Mouse (Mus musculus): ENCODE results near the gene Nfib. TPM values are rescaled to one million over a fixed set of nuclear protein-coding genes. Genes with fewer than 3 reads are reported as not detected.

Nfib gene
- total and polyA plus RNA-seq, 3 experiments = 0.16 TPM; not detected in 2

DNA sequence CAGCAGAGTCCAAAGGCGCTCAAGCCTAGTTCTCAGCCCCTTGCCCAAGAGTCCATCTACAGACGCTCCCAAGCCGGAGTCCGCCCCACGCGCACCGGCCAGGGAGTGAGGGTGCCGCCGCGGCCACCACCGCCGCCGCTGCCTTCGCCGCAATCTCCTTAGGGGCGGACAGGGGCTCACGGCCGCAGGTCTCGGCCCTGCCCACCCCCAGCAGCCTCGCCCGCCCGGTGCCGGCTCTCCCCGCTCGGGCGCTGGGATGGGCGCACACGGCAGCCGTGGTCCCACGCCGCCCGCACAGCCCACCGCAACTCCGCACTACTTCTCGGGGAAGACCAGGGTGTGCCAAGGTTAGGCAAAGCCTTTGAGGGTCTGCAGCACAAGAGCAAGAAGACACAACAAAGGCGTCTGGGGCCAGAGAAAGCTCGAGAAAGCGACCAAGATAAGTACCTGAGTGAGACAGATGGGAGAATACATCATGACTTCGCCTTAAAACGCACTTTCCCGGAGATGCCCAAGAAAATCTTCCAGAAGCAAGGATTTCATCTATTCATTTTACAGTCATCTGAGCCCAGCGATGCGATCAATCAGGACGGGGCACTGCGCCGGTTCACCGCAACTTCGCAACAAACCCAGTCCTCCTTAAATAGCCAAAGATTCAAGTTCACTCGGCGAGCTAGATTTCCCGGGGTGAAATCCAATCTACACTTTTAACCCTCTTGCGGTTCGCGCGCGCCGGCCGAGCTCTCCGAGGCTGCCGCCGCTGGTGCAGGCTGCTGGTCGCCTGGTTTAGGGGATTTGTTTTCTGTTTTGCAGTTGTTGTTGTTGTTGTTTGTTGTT lies 201.0 kb downstream of the Nfib start:
- no peak for TF ChIP-seq TAL1 (conservative IDR thresholded peaks at IDR 0.05; ENCODE audit: low read depth, low read length)
- TF ChIP-seq POLR2AphosphoS5 (IDR thresholded peaks at IDR 0.05; ENCODE audit: insufficient replicate concordance, low read depth, low read length) = no peak
- TF ChIP-seq GATA1 (IDR thresholded peaks at IDR 0.05; ENCODE audit: borderline replicate concordance, low read length) = no peak
- no peak for TF ChIP-seq GATA2 (IDR thresholded peaks at IDR 0.05; ENCODE audit: borderline replicate concordance, low read depth, low read length)
- TF ChIP-seq CTCF (IDR thresholded peaks at IDR 0.05; ENCODE audit: low read depth, low read length) = no peak

DNA sequence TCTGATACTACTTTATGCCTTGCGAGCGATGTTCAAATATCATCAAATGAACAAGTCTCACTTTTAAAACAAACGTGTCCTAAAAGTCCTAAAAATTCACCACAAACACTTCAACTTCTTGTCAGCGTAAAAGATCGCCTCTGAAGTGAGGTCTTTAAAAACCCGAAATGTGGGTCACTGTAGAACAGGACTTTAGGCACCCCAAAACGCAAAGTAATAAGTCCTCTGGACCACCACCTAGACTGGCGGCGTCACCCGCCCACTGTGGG lies 201.6 kb downstream of the Nfib start:
- ATAC-seq (ENCODE audit: extremely low read depth, insufficient number of reproducible peaks, low FRiP score, poor library complexity, severe bottlenecking) (no peak), DNase-seq (ENCODE audit: low spot score) (no peak)
- Histone ChIP-seq H3K36me3 (replicated peaks) (no peaks in the 10 kb centered on the region), H3K4me3 (ENCODE audit: low read depth, low read length) (no peak overlapping the region; the same call in 1 of the 2 replicates), H3K27me3 (ENCODE audit: insufficient read depth, low read length) (no peaks in the 10 kb centered on the region), H3K4me1 (ENCODE audit: insufficient read depth, low read depth, low read length) (no peaks in the 10 kb centered on the region), H3K9me3 (replicated peaks) (peaks cover 60% of the 10 kb centered on the region)
- TF ChIP-seq TAL1 (conservative IDR thresholded peaks at IDR 0.05; ENCODE audit: low read depth, low read length) (no peak), CTCF (IDR thresholded peaks at IDR 0.05; ENCODE audit: low read depth, low read length) (no peak), GATA2 (IDR thresholded peaks at IDR 0.05; ENCODE audit: borderline replicate concordance, low read depth, low read length) (no peak), GATA1 (IDR thresholded peaks at IDR 0.05; ENCODE audit: borderline replicate concordance, low read length) (no peak), POLR2AphosphoS5 (IDR thresholded peaks at IDR 0.05; ENCODE audit: insufficient replicate concordance, low read depth, low read length) (no peak)

More for the DNA sequence above, 201.0 kb downstream of the Nfib start:
- H3K9me3 ChIP-seq (replicated peaks) = peaks cover 55% of the 10 kb centered on the region
- ATAC-seq (ENCODE audit: extremely low read depth, insufficient number of reproducible peaks, low FRiP score, poor library complexity, severe bottlenecking) (no peak), DNase-seq (ENCODE audit: low spot score) (no peak)
- H3K36me3 ChIP-seq (replicated peaks) = no peaks in the 10 kb centered on the region
- H3K27me3 ChIP-seq (ENCODE audit: insufficient read depth, low read length) = no peaks in the 10 kb centered on the region
- H3K4me1 ChIP-seq (ENCODE audit: insufficient read depth, low read depth, low read length) = no peaks in the 10 kb centered on the region
- no peak overlapping the region; the same call in 1 of the 2 replicates for H3K4me3 ChIP-seq (ENCODE audit: low read depth, low read length)

- DNase-seq (ENCODE audit: low spot score) (no peak), ATAC-seq (ENCODE audit: extremely low read depth, insufficient number of reproducible peaks, low FRiP score, poor library complexity, severe bottlenecking) (no peak)
- H3K27me3 ChIP-seq (ENCODE audit: insufficient read depth, low read length) = no peaks in the 10 kb centered on the region
- no peak overlapping the region for H3K4me3 ChIP-seq (ENCODE audit: low read depth, low read length)
- peaks cover 61% of the 10 kb centered on the region for H3K9me3 ChIP-seq (replicated peaks)
- H3K4me1 ChIP-seq (ENCODE audit: insufficient read depth, low read depth, low read length) = no peaks in the 10 kb centered on the region
- TF ChIP-seq POLR2AphosphoS5 (IDR thresholded peaks at IDR 0.05; ENCODE audit: insufficient replicate concordance, low read depth, low read length) = no peak
- TF ChIP-seq CTCF (IDR thresholded peaks at IDR 0.05; ENCODE audit: low read depth, low read length) = no peak
- no peaks in the 10 kb centered on the region for H3K36me3 ChIP-seq (replicated peaks)
Measured at GRCm38 (mm10) chr4:82503274-82504014, 202.1 kb downstream of the Nfib start.

GRCm38 (mm10) chr4:82502611-82503010 lies 202.9 kb downstream of the Nfib start:
- no peaks in the 10 kb centered on the region for H3K36me3 ChIP-seq (replicated peaks)
- ATAC-seq (ENCODE audit: extremely low read depth, insufficient number of reproducible peaks, low FRiP score, poor library complexity, severe bottlenecking) = no peak
- no peak for DNase-seq (ENCODE audit: low spot score)
- no peak for TF ChIP-seq GATA1 (IDR thresholded peaks at IDR 0.05; ENCODE audit: borderline replicate concordance, low read length)
- TF ChIP-seq POLR2AphosphoS5 (IDR thresholded peaks at IDR 0.05; ENCODE audit: insufficient replicate concordance, low read depth, low read length) = no peak
- no peak for TF ChIP-seq TAL1 (conservative IDR thresholded peaks at IDR 0.05; ENCODE audit: low read depth, low read length)
- no peak for TF ChIP-seq GATA2 (IDR thresholded peaks at IDR 0.05; ENCODE audit: borderline replicate concordance, low read depth, low read length)
- TF ChIP-seq CTCF (IDR thresholded peaks at IDR 0.05; ENCODE audit: low read depth, low read length) = no peak
- H3K27me3 ChIP-seq (ENCODE audit: insufficient read depth, low read length) = no peaks in the 10 kb centered on the region
- H3K9me3 ChIP-seq (replicated peaks) = peaks cover 62% of the 10 kb centered on the region
- no peaks in the 10 kb centered on the region for H3K4me1 ChIP-seq (ENCODE audit: insufficient read depth, low read depth, low read length)
- no peak overlapping the region for H3K4me3 ChIP-seq (ENCODE audit: low read depth, low read length)

GRCm38 (mm10) chr4:82502012-82502411 lies 203.5 kb downstream of the Nfib start:
- no peak overlapping the region for H3K4me3 ChIP-seq (ENCODE audit: low read depth, low read length)
- DNase-seq (ENCODE audit: low spot score) (no peak), ATAC-seq (ENCODE audit: extremely low read depth, insufficient number of reproducible peaks, low FRiP score, poor library complexity, severe bottlenecking) (no peak)
- no peaks in the 10 kb centered on the region for H3K4me1 ChIP-seq (ENCODE audit: insufficient read depth, low read depth, low read length)
- no peaks in the 10 kb centered on the region for H3K27me3 ChIP-seq (ENCODE audit: insufficient read depth, low read length)
- peaks cover 63% of the 10 kb centered on the region for H3K9me3 ChIP-seq (replicated peaks)
- no peak for TF ChIP-seq TAL1 (conservative IDR thresholded peaks at IDR 0.05; ENCODE audit: low read depth, low read length)
- TF ChIP-seq GATA1 (IDR thresholded peaks at IDR 0.05; ENCODE audit: borderline replicate concordance, low read length) = no peak
- TF ChIP-seq POLR2AphosphoS5 (IDR thresholded peaks at IDR 0.05; ENCODE audit: insufficient replicate concordance, low read depth, low read length) = no peak
- no peak for TF ChIP-seq CTCF (IDR thresholded peaks at IDR 0.05; ENCODE audit: low read depth, low read length)
- TF ChIP-seq GATA2 (IDR thresholded peaks at IDR 0.05; ENCODE audit: borderline replicate concordance, low read depth, low read length) = no peak
- H3K36me3 ChIP-seq (replicated peaks) = no peaks in the 10 kb centered on the region

DNA sequence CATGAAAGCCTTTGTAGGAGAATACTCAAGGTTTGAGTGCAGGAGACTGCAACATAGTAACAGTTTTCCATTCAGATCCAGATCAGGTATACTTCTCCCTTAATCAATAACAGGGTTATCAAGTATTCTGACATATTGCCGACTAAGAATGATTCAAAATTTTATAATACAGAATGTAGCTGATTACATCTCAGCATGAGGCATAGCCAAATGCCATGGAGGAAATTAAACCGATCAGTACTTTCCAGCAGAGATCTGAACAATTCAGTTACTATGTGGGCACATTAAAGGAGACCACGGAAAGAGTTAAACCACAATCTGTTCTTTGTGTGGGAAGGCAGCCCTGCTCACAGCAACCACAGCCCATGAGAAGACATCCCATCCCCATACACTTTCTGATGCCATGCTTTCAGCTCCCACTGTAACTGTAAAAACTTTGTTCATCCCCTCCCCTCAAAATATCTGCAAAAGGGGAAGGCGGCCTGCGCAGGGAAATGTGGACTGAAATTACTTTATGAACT lies 204.9 kb downstream of the Nfib start:
- no peaks in the 10 kb centered on the region for H3K4me1 ChIP-seq (ENCODE audit: insufficient read depth, low read depth, low read length)
- no peak for DNase-seq (ENCODE audit: low spot score)
- H3K9me3 ChIP-seq (replicated peaks) = peaks cover 50% of the 10 kb centered on the region
- TF ChIP-seq CTCF (IDR thresholded peaks at IDR 0.05; ENCODE audit: low read depth, low read length) = no peak
- TF ChIP-seq POLR2AphosphoS5 (IDR thresholded peaks at IDR 0.05; ENCODE audit: insufficient replicate concordance, low read depth, low read length) = no peak
- TF ChIP-seq GATA1 (IDR thresholded peaks at IDR 0.05; ENCODE audit: borderline replicate concordance, low read length) = no peak
- TF ChIP-seq GATA2 (IDR thresholded peaks at IDR 0.05; ENCODE audit: borderline replicate concordance, low read depth, low read length) = no peak
- no peak for TF ChIP-seq TAL1 (conservative IDR thresholded peaks at IDR 0.05; ENCODE audit: low read depth, low read length)
- H3K27me3 ChIP-seq (ENCODE audit: insufficient read depth, low read length) = no peaks in the 10 kb centered on the region
- H3K36me3 ChIP-seq (replicated peaks) = no peaks in the 10 kb centered on the region
- H3K4me3 ChIP-seq (ENCODE audit: low read depth, low read length) = no peak overlapping the region
- ATAC-seq (ENCODE audit: extremely low read depth, insufficient number of reproducible peaks, low FRiP score, poor library complexity, severe bottlenecking) = no peak

Data from G1E (cell line).